Mouse (Mus musculus) midbrain, embryonic 14.5 days (tissue): Measurements from ENCODE around the gene Hoxa4. TPM values are rescaled to one million over a fixed set of nuclear protein-coding genes. Genes with fewer than 3 reads are reported as not detected.

Source experiments
- ATAC-seq: fragments of 200-750 bp; cut with Nextera tagmentation; 2 replicates; pipeline ENCODE4 v1.8.0; 2017; ENCODE audit warnings: moderate number of reproducible peaks, moderate library complexity; ENCODE audit not compliant: low FRiP score, low TSS enrichment
- DNase-seq: peaks from one replicate; pipeline ENCODE4 v3.0.0-alpha.2; 2015
- H3K27ac ChIP-seq: fragments of 300-500 bp; sonication (generic); replicated peaks from 2 replicates; pipeline ENCODE4 v1.5.1; 2014; ENCODE audit warnings: mild to moderate bottlenecking, low read depth, low read length, moderate library complexity
- H3K27me3 ChIP-seq: fragments of 300-500 bp; sonication (generic); 2 replicates; pipeline ENCODE4 v1.6.1; 2014; ENCODE audit warnings: low read length, control low read depth, mixed read lengths; ENCODE audit not compliant: control insufficient read depth, insufficient read depth
- H3K36me3 ChIP-seq: fragments of 300-500 bp; sonication (generic); 2 replicates; pipeline ENCODE4 v1.6.1; 2014; ENCODE audit warnings: low read length, control low read depth; ENCODE audit not compliant: control insufficient read depth, insufficient read depth
- H3K4me1 ChIP-seq: fragments of 300-500 bp; sonication (generic); 2 replicates; pipeline ENCODE4 v1.6.1; 2014; ENCODE audit warnings: mild to moderate bottlenecking, antibody characterized with exemption, low read length, control low read depth; ENCODE audit not compliant: control insufficient read depth, insufficient read depth
- H3K4me2 ChIP-seq: fragments of 300-500 bp; sonication (generic); 2 replicates; pipeline ENCODE4 v1.6.1; 2014; ENCODE audit warnings: mild to moderate bottlenecking, low read length, moderate library complexity
- H3K4me3 ChIP-seq: fragments of 300-500 bp; sonication (generic); replicated peaks from 2 replicates; pipeline ENCODE4 v1.5.1; 2014; ENCODE audit warnings: low read depth, low read length
- H3K9ac ChIP-seq: fragments of 300-500 bp; sonication (generic); replicated peaks from 2 replicates; pipeline ENCODE4 v1.6.1; 2014; ENCODE audit warnings: mild to moderate bottlenecking, low read length, moderate library complexity
- H3K9me3 ChIP-seq: fragments of 300-500 bp; sonication (generic); 2 replicates; pipeline ENCODE4 v1.6.1; 2016; ENCODE audit warnings: low read length, control low read depth, mixed read lengths; ENCODE audit not compliant: control insufficient read depth
- WGBS: fragments of 180-500 bp; shearing (Covaris S2); extraction: QIAGEN DNeasy Blood & Tissue Kit; methylation state at CpG from one replicate; pipeline ENCODE4 v1.1.7; 2014; 5-methylcytosine and 5-hydroxymethylcytosine counted together
- polyA plus RNA-seq: library from polyadenylated mRNA; unstranded; fragments of >200 nt; fragmentation: Nextera tagmentation; extraction: Ambion mirVana; gene quantifications from 2 replicates; pipeline ENCODE4 v1.2.1, GENCODE M21; 2014

Hoxa4 gene
- polyA plus RNA-seq, 1 experiment from 2014 or later = not detected

DNA sequence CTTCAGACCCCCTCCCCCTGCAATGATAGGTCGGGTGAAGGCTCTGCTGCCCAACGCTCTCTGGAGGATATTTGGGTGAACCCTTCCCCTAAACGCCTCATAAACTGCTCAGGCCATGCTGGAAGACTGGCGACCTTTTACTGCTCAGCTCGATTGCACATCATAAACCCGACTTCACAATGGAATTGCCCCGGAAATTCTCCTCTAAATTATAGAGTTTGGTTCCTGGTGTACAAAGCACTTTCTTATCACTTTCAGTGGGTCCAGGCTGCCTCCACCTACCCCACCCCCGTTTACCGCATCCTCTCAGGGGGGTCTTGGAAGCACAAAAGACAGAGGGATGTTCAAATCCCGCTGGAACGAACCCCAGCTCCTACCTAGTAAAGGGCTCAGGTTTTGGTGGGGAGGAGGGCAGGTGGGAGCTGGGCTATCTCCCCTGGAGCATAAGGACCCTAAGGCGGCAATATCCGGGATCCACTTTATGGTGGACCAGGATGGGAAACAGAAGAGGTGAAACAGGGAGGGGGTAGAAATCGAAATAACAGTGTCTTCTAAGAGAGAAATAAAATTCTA, 27.2 kb upstream of the Hoxa4 start:
- WGBS = 5% methylated on average over 14 of the region's 14 CpGs
- DNase-seq (no peak), ATAC-seq (no peak)

DNA sequence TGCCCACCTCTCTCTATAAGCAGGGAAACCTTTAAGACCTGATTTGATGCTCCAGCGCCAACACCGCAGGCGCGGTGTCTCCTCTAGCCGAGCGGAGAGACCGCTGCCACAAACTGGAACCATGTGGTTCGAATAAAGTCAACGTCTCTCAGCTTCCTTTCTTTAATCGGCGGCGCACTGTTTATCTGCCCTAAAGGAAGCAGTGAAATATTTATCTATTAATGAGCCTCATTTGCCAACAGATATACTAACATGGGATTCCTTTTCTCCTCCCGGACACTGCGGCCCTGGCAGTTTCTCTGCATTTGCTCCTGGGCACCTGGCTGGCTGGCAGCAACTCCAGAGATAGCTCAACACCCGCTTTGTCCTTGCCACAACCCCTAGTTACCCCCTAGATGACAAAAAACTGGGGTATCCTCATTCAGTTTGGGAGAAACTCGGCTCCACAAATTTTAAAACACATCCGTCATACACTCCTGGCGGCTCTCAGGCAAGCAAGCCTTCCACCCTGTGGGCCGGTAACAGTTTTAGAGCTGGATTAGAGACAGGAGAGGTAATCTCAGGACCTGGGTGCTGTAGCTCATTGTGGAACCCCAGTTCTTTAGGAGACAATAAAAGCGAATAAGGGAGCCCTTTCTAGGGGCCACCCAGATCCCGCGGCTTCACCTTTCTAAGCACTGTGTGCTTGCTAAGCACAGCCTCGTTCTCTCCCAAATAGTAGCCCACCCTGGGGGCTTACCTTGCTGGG, 26.5 kb upstream of the Hoxa4 start:
- Histone ChIP-seq H3K27ac (no peak overlapping the region), H3K9ac (no peak overlapping the region), H3K4me1 (0 out of 2 replicates have a peak, but pooled peaks cover 3% of the 10 kb centered on the region), H3K27me3 (peaks cover 98% of the 10 kb centered on the region), H3K4me2 (no peak overlapping the region), H3K4me3 (no peak overlapping the region), H3K9me3 (no peaks in the 10 kb centered on the region), H3K36me3 (no peaks in the 10 kb centered on the region)
- WGBS = 4% methylated on average over 23 of the region's 23 CpGs
- ATAC-seq (no peak), DNase-seq (no peak)

More for the DNA sequence above, 27.2 kb upstream of the Hoxa4 start:
- Histone ChIP-seq H3K9me3 (no peaks in the 10 kb centered on the region), H3K4me1 (0 out of 2 replicates have a peak, but pooled peaks cover 3% of the 10 kb centered on the region), H3K27ac (no peak overlapping the region), H3K36me3 (no peaks in the 10 kb centered on the region), H3K9ac (no peak overlapping the region), H3K4me3 (no peak overlapping the region), H3K4me2 (no peak overlapping the region), H3K27me3 (peaks cover 98% of the 10 kb centered on the region)

DNA sequence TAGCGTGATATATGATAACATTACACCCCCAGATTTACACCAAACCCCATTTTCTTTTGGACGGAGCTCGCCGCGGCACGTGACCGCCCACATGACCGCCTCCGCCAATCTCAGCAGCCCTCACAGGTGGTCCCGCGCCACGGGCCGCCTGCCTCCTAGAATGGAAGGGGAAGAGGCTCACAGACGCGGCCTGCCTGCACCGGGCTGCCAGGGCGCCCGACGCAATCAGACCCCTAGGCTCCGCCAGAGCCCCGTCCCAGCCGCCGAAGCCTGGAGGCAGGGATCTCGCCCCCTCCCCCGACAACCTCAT, 25.9 kb upstream of the Hoxa4 start:
- no peak overlapping the region for H3K9ac ChIP-seq
- no peaks in the 10 kb centered on the region for H3K9me3 ChIP-seq
- peak overlapping the region; percentile 28 for H3K4me2 ChIP-seq
- no peaks in the 10 kb centered on the region for H3K36me3 ChIP-seq
- H3K4me1 ChIP-seq = 0 out of 2 replicates have a peak, but pooled peaks cover 3% of the 10 kb centered on the region
- peaks cover 98% of the 10 kb centered on the region for H3K27me3 ChIP-seq
- DNase-seq (no peak), ATAC-seq (no peak)
- peak overlapping the region; percentile 15; the same call in 1 of the 2 replicates for H3K4me3 ChIP-seq
- H3K27ac ChIP-seq = no peak overlapping the region
- under 1% methylated on average over 25 of the region's 25 CpGs for WGBS

DNA sequence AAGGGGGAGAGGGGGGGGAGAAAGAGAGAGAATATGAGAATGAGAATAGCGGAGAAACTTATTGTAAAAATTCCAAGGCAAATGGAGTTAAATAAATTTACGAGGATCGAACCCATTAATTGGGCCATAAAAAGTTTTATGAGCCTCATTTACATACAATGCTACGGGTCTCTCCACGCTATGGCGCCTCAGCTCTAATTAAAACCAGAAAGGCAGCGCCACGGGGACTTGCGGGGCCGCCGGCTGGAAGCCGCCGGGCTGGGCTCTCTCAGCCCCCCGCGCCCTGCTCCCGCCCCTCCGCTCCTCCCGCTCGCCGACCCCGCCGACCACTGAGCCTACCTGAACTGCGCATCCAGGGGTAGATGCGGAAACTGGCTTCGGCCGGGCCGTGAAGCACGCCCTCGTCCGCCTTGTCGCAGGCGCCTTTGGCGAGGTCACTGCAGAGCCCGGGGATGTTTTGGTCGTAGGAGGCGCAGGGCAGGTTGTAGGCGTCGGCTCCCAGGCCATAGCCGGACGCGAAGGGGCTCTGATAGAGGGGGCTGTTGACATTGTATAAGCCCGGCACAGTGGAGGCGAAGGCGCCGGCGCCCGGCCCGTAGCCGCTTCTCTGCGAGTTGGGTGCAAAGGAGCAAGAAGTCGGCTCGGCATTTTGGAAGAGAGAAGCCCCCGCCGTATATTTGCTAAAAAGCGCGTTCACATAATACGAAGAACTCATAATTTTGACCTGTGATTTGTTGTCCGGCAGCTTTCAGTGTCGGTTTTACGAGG, 25.3 kb upstream of the Hoxa4 start:
- ATAC-seq = no peak
- 2% methylated on average over 60 of the region's 60 CpGs for WGBS
- Histone ChIP-seq H3K27me3 (peaks cover 98% of the 10 kb centered on the region), H3K9me3 (no peaks in the 10 kb centered on the region), H3K4me3 (peak overlapping the region; percentile 15; the same call in 1 of the 2 replicates), H3K4me2 (peak overlapping the region; percentile 28), H3K27ac (no peak overlapping the region), H3K36me3 (no peaks in the 10 kb centered on the region), H3K9ac (no peak overlapping the region), H3K4me1 (0 out of 2 replicates have a peak, but pooled peaks cover 3% of the 10 kb centered on the region)
- no peak for DNase-seq

DNA sequence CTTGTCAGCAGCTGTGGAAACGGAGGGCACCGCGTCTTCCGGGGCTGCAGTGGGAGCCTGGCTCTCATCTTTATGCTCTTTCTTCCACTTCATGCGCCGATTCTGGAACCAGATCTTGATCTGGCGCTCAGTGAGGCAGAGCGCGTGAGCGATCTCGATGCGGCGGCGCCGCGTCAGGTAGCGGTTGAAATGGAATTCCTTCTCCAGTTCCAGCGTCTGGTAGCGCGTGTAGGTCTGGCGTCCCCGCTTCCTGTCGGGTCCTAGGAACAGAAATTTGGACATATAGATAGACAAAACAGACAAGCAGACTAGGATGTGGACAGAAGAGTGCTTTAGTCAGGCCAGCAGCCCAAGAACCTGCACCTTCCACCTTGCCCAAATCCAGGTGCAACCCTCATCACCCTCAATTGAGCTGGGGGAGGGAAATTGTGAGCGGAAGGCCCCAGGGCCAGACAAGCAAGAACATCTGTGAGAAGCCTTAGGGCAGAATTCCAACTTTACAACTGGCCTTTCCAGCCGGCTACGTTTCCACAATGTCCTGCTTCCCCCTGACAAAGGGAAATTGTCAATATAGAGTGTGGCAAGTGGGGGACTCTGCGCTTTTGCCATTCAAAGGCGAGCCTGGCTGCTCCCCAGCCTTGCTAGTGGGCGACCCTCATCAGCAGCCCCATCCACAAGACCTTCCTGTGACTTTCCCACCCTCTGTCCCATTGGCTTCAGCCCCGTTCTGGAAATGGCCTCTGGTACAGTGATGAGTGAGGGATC, 24.4 kb upstream of the Hoxa4 start:
- DNase-seq = no peak
- Histone ChIP-seq H3K4me1 (0 out of 2 replicates have a peak, but pooled peaks cover 3% of the 10 kb centered on the region), H3K36me3 (no peaks in the 10 kb centered on the region), H3K27ac (no peak overlapping the region), H3K4me2 (no peak overlapping the region), H3K4me3 (no peak overlapping the region), H3K9ac (no peak overlapping the region), H3K27me3 (peaks cover 99% of the 10 kb centered on the region), H3K9me3 (no peaks in the 10 kb centered on the region)
- no peak for ATAC-seq
- WGBS = 2% methylated on average over 30 of the region's 30 CpGs

DNA sequence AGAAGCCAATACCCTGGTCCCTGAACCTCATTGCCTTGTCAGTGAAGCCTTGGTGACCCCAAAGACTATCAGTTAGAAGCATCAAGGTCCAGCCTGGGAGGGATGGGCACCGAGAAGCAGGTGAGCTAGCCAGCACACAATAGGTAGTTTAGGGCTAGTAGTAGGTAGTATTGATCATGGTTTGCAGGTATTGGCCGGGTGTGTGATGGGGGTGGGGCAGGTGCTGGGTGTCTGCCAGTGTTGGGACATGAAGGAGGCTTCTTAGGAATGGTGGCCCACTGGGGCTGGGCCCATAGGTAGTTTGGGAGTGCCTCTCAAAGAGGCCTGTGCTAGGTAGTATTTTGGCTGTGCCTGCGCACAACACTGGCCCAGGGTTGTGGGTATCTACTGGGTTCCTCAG, 23.5 kb upstream of the Hoxa4 start:
- DNase-seq = no peak
- H3K36me3 ChIP-seq = no peaks in the 10 kb centered on the region

DNA sequence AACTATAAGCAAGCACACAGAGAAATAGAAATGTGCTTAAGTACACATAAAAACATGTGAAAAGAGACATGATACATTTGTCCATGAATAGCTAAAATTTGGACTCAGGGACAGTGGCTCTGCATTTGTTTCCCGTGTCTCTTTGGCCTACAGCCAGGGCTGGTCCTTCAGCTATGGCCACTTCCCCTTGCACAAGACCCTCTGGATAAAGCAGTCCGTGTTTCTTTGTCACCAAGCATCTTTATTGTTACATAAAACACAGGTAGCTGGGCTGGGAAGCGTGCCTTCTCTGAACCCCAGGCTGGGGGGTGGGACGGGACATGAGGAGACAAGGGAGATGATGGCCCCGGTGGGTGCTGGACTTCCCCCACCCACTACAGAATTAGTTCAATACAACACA, 22.7 kb upstream of the Hoxa4 start:
- ATAC-seq (no peak), DNase-seq (no peak)
- H3K27ac ChIP-seq = no peak overlapping the region
- H3K4me3 ChIP-seq = no peak overlapping the region
- H3K9me3 ChIP-seq = no peaks in the 10 kb centered on the region
- H3K9ac ChIP-seq = no peak overlapping the region
- H3K27me3 ChIP-seq = peaks cover 98% of the 10 kb centered on the region
- H3K4me2 ChIP-seq = no peak overlapping the region
- WGBS = 13% methylated on average over 5 of the region's 5 CpGs
- no peaks in the 10 kb centered on the region for H3K36me3 ChIP-seq
- H3K4me1 ChIP-seq = 0 out of 2 replicates have a peak, but pooled peaks cover 3% of the 10 kb centered on the region

More for the DNA sequence above, 23.5 kb upstream of the Hoxa4 start:
- no peaks in the 10 kb centered on the region for H3K9me3 ChIP-seq
- H3K27me3 ChIP-seq = peaks cover 98% of the 10 kb centered on the region
- 11% methylated on average over 3 of the region's 3 CpGs for WGBS
- no peak overlapping the region for H3K9ac ChIP-seq
- no peak for ATAC-seq
- H3K27ac ChIP-seq = no peak overlapping the region
- H3K4me1 ChIP-seq = 0 out of 2 replicates have a peak, but pooled peaks cover 3% of the 10 kb centered on the region
- no peak overlapping the region for H3K4me2 ChIP-seq
- no peak overlapping the region for H3K4me3 ChIP-seq
